Mouse (Mus musculus): Measurements from ENCODE around the gene Sec16a.

Sec16a gene

DNA sequence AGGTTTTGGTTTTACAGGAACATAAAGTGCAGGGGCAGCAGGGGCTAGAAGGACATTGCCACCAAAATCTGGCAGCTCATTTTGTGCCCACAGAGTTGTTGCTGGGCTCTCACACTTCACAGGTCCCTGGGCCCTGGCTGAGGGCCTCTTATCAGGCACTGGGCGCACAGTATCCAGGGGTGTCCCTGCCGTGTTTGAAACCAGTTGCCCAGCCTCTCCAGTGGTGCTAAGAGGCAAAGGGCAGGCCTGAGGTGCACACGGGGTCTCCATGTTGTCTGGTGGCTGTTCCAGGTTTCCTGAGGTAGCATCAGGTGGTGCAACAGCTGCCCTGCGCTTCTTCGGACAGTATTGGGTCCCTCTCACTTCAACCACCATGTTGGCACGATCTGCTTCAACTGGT lies 5.3 kb downstream of the Sec16a start:
- DNase-seq (ENCODE audit: low spot score): no peak

DNA sequence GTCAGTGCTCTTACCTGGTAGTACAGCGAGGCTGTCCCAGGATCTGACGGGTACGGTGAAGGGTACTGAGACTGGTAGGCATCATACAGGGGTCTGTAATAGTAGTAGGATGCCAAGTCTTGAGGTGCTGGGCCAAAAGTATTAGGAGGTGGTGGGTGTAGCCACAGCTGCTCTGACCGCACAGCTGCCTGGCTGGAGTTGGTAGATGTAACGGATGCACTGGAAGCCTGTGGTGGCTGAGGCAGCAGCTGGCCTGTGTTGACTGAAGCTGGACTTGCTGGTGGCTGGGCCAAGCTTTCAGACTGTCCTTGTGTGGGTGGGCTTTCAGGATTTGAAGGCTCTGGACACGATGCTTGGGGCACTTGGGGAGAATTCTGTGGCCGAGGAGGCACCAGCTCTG lies 6.6 kb downstream of the Sec16a start:
- no peak for DNase-seq (ENCODE audit: low spot score)

DNA sequence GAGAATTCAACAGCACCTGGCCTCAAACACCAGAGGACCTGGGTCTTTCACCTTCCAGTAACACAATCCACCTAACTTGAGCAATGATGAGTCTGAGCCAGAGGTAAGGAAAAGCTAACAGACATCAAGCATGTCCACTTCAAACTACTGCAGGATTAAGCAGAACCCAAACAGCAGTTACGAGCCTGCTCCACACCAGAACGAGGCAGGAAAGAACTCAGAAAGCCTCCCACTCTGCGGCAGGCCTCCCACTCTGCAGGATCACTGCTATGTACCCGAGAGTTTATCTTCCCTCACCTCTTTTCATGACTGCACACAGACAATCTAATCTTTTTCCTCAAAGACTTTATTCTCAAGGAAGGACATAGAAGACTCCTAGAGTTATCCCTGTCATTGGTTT lies 7.8 kb downstream of the Sec16a start:
- no peak for DNase-seq (ENCODE audit: low spot score)

DNA sequence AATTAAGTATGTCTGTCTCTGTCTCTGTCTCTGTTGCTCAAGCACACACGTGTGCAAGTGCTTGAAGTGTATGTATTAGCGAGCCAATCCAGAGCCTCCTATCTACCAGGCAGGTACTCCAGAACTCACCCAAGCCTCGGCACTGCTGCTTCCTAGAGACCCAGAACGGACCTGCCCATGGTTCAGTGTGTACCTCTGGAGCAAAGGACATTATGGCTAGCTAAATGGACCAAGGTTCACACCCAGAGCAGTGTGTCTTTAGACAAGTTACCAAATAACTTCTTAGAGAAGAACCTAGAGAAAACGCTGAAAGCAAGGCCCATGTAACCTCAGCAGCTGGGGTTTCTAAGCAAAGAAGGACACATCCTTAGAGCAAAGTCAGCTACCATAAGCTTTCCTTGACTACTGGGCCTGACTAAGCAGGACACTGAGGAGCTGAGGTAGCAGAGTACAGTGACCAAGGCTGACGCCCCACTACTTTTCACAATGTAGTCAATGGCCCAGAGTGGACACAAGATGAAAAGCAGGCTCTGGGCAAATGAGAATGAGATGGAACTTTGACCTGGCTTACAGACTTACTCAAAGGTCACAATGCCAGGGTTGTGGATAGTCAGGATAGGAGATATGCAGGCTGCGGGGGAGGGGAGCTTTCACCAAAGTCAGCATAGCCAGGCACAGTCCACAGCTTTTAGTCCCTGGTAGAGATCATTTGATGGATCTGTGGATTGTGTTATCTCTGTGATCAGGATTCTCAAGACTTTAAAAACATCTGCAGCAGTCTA lies 10.0 kb downstream of the Sec16a start:
- no peak for DNase-seq (ENCODE audit: low spot score)

DNA sequence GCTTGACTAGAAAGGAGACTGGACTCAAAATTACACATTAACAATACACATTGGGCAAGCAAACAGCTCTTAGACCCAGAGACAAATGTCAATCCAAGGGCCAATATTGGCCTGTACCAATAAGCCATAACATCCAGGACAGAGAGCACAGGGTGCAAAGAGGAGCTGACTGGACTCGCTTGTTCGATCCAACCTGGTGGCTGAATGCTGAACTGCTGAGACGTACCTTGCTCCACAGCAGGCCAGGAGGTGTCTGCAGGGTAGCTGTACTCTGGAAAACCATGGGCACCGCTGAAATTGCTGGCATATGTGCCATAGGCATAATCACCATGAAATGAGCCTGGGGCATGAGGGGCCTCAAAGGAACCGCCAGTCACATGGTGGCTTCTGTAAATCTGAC lies 15.2 kb downstream of the Sec16a start:
- no peak for DNase-seq (ENCODE audit: low spot score)

DNA sequence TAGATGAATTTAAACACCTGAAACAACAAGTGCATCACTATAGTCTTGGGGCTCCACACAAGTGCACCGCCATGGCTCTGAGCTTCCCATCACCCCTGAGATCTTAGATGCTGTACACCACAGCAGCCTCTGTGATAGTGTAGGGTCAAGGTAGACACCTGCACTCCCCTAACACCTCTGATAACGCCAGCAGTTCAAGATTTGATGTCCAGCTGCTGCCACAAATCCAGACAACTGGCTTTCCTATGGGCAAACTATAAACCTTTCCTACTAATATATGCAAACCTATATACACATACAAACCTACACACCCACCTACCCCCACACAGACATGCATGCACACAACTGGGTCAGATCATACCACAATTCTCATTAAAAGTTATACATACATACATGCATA lies 20.5 kb downstream of the Sec16a start:
- DNase-seq (ENCODE audit: low spot score): no peak

DNA sequence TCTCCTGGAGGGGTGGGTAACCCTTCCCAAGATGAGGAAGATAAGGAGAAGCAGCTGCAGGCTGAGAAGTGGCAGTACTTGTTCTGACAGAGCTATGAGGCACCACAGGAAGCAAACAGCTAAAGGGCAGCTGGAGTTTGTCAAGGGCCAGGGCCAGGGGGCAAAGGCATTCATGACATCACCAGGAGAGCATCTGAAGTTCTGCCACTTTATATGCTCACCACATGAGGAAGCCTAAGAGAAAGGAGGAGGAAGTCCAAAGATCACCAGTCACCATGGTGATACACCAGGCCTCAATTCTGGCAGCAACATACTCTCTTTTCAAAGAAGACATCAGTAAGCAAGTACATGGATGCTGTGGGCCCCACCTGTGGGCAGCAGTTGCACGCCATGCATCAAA lies 21.9 kb downstream of the Sec16a start:
- DNase-seq (ENCODE audit: low spot score): no peak

DNA sequence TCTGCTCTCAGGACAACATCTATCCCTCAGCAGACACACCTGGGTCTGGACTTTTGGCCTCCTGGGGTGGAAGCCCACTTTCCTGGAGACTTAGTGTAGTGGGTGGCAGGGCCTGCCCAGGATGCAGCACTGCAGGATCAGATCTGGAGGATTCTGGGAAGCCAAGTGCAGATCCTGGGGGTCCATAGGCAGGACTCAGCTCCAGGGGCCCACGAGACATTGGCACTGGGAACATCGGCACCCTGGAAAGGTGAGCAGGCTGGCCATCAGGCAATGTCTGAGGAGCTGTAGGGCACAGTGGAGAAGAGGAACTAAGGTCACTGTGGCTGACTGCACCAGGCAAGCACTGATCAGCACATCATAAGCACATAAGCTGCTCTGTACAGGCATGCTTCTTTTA lies 23.0 kb downstream of the Sec16a start:
- DNase-seq (ENCODE audit: low spot score): no peak

DNA sequence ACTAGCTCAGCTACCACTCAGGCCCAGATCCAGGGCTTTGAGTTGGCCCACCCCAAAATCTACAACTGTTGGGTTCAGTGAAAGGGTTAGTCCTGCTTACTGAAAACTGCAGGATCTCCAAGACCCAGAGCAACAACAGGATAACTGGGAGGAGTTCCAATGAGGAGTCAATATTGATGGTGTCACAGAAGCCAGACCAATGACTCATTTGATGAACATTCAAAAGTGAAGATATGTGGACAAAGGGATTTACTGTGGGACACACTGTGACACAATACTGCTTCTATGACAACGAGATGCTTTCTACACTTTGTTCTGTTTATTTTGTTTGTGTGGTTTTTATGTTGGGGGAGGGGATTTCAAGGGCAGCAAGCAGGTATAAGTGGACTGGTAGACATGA lies 26.9 kb downstream of the Sec16a start:
- no peak for DNase-seq (ENCODE audit: low spot score)

DNA sequence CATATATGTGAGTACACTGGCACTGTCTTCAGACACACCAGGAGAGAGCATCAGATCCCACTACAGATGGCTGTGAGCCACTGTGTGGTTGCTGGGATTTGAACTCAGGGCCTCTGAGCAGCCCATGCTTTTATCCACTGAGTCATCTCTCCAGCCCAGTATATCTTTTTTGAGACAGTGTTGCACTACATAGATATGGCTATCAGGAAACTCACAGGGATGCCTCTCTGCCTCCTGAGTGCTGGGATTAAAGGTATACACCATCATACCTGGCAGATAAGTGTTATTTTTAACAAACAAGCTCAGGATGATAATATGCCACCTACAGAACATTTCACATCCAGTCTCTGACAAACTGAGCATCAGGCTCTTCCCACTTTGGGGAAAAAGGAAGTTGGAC lies 27.9 kb downstream of the Sec16a start:
- DNase-seq (ENCODE audit: low spot score): no peak

DNA sequence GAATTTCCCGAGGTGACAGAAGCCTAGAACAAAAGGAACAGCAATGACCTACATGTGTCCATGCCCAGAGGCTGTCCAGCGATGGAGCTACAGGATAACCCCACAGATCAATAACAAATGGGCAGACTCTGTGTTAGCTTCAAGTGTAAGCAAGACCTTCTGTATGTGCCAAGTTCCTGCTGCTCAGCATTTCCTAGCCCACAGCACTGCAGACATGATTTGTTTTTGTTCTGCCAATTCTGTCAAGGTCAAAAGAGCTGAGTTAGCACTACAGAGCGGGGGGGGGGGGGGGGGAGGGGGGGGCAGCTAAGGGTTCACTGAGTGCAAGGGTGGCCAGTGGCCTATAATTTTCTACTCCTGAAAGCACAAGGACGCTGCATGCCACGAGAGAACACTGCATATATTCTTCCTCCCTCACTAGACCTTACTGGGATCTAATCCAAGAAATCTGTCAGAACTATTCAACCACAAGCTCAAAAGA lies 34.0 kb downstream of the Sec16a start:
- DNase-seq (ENCODE audit: low spot score): no peak

DNA sequence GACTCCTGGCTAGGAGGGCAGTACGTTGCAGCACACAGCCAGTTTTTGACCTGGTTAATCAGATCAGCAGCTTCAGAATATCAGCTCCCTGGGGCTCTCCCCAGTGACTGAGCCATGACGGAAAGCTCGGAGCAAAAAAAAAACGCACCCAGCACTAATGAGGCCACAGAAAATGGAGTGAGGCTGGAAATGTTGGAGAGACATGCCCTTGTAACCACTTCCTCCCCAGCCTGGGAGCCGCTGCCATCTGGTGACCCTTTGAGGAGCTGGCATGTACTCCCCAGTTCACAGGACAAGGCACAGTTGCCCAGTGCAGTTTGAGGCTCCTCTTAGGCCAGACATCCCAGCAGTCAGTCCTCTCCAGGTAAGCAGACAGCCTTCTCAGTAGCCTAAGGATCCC lies 34.9 kb downstream of the Sec16a start:
- no peak for DNase-seq (ENCODE audit: low spot score)

DNA sequence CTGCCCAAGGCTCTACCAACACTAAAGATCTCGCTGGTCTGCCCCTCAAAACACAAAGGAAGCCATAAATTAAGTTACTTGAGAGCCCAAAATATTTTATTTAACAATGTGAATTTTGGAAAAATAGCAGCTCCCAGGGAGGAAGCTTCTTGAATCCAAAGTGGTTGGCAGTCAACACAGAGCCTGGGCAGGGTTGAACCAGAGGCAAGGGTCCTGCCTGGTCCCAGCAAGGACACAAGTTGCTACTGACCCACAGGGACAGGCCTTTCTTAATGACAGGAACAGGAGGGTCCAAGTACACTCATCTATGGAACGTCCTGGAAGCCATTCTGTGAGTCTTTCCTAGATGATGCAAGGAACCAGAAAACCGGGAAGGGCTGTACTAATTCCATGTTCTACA lies 35.7 kb downstream of the Sec16a start:
- no peak for DNase-seq (ENCODE audit: low spot score)

DNA sequence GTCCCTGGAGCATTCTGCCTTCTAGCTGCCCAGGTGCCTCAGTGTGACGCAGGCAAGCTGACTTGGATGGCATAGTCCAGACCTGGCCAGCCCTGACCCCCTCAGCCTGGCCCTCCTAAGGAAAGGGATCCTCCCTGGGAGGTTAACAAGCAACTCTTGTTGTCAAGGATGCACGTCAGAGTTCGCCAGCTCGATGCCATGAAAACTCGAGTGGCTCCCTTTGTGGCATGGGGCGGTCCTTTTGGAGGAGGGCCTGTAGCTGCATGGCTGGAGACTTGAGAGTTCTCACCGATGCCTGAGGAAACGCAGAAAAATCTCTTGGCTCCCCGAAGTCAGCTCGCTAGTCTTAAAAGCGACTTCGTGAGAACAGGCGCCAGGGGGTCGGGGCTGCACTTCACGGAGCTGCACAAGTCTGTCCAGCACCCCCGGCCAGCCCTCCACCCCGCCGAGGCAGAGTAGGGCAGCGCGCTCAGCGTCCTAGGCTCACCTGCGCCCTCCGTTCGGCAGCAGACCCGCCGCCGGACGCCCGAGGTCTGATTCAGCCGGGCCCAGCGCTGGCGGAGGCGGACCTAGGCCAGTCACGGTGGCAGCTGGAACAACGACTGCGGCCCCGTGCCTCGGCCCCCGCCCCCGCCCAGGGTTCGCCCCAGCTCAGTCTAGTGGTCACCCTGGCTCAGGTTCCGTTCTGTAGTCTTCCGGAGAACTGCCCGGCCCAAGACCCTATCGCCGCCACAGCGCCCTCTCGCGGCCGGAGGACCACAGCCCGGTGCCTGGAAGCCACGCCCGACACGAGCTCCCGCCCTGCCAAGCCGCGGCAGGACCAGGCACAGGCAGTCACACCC lies 36.3 kb downstream of the Sec16a start, which contains the start of gene Inpp5e:
TSS of gene Inpp5e (minus strand) at position 689 of the 842 bp plus-strand sequence.
- peak; percentile 99 for DNase-seq (ENCODE audit: low spot score)

DNA sequence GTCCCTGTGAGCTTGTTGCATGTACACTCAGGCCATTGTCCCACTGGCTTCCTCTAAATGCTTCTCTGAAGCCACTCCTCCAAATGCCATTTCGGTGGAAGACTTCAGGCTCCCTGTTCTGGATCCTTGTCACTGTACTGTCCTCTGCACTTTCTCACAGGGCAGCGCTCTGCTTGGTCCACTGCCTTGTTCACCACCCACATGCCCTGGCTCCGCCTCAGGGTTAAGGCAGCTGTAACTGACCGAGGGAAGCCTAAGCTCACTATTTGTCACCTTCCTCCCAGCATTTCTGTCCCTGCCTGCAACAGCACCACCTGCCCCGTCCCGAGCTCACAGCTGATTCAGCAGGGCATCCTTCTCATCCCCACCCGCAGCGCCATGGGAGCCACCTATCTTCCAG lies 41.7 kb downstream of the Sec16a start:
- no peak for DNase-seq (ENCODE audit: low spot score)

DNA sequence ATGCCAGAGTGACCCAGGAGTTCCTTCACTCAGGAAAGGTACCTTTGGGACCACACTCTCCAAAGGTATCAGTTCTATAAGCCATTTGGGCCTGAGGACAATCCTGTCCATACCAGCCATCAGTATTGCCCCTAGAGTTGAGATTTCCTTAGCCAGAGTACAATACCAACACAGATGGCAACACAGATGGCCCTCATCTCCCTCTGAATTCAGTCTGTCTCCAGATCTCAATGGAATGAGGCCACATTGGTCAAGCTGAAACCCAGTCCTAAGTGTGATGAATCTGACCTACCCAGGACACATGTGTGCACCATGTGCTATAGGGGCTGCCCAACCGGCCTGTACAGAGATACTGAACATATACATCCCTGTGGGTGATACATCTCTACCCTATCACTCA lies 42.8 kb downstream of the Sec16a start:
- no peak for DNase-seq (ENCODE audit: low spot score)

DNA sequence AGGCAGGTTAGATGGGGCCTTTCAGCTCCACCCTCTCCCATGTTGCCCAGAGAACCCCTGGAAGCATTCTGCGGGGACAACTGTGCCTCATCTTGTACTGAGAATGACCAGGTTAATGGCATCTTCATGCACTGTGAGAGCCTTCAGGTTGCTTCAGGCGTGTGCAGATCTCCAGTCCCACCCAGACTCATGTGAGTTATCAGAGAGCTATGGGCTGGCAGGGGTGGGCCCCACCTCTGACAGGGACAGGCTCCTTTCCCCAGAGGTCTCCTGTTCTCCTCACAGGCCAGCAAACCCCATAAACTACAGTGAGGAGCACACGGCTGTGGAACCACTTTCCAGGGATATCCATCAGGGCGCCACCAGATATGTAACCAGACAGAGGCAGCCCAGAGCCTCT lies 44.0 kb downstream of the Sec16a start:
- DNase-seq (ENCODE audit: low spot score): no peak

DNA sequence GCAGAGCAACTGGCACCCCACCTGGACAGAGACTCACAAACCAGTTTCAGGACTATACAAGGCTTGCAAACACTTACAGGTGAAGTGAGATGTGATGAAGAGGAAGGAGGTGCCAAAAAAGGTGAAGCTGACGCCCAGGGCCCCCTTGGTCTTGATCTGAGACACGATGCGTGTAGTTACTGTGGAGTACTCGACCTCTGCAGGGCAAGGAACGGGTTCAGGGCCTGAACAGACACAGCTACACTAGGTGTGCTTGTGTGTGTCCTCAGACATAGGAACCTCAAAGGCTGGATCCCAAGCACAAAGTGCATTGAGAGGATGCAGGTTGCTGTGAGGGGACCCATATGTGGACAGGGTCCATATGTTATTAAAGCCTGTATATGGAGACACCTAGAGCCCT lies 44.7 kb downstream of the Sec16a start:
- no peak for DNase-seq (ENCODE audit: low spot score)

DNA sequence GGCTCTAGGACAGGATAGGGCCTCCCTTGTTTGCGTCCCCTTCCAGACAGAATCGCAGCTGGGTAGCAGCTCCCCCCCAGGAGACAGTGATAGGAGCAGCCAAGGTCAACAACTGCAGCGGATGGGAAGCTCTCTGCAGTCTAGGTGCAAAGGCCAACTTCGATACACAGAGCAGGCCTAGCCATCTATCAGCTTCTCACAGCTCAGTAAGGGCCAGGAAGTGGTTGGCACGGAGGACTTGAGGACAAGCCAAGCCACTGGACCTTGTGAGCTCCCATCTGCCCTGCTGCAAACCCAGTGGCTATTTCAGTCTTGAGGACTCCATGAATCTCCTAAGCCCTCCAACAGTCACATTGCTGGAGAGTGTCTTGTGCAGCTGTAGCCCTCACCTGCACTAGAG lies 45.4 kb downstream of the Sec16a start:
- DNase-seq (ENCODE audit: low spot score): no peak

DNA sequence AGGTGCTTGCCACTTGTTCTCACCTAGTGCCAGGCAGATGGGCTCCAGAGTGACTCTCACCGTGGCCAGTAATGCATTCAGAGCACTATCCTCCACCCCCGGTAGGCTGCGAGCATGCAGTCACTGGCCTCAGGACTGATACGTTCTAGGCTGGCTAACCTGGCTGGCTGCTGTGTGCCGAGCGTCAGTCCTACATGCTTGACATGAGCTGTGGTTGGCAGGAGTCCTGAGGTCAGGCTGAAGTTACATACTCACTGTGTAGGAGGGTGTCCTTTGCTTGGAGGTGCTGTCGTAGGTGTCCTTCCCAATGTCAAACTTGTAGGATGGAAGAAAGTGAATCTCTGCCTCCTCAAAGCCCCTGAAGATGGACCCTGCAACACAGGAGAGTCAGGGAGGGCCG lies 46.0 kb downstream of the Sec16a start:
- DNase-seq (ENCODE audit: low spot score): no peak

DNA sequence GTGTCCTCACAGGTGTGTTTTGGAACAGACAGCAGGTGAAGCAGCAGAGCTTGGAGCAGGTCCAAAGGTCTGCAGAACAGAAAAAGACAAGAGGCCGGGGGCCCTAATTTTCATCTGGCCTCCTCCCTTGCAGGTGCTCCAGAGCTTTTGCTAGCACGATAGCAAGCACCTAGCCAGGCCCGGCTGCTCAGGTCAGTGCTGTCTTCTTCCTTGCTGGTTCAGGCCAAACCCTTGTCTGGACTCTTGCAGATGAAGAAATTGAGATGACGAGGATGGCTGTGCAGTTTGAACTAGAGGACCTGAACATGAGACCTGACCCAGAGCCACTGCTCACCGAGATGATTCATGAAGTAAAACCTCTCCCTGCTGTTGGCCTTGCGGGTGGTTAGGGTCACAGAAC lies 53.4 kb downstream of the Sec16a start:
- no peak for DNase-seq (ENCODE audit: low spot score)

DNA sequence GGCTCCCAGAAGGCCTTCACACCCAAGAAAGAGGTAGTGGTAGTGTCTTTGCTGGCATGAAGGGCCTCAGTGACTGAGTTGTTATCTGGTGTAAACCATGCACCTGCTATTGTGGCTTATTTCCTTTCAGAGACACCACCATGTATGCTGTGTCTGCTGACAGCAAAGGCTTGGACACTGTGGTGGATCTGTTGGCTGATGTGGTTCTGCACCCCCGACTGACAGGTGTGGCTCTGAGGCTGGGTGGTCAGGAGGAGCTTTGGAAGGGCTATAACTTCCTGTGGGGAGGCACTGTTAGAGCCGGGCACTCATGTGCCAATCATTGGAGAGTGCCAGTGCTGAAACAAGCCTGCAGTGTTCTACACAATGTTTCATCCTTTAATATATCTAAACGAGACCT lies 54.1 kb downstream of the Sec16a start:
- DNase-seq (ENCODE audit: low spot score): no peak

DNA sequence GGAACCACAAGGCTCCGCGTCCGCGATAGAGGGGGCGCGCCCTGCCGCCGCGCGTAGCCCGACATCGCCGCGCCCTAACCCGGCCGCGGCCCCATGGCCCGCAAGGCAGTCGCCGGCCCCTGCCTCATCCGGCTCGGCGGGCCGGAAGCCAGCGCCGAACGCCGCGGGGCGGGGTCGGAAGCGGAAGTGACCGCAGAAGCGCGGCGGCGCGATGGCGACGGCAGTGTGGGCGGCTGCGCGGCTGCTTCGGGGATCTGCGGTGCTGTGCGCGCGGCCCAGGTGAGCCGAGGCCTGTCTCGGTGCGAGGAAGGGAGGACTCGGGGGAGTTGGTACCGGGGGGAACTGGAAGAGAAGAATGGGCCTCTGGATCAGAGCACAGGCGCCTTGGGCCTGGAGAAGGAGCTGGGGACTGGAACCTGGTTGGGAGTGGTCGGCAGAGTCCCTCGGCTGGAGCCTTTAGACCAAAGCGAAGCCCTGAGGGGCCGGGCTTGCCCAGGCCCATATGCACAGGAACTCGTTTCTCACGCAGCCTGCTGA lies 55.8 kb downstream of the Sec16a start, which contains the start of the genes Entr1 and Pmpca:
TSS of gene Entr1 (minus strand) at position 163 of the 537 bp plus-strand sequence.
TSS of gene Pmpca (plus strand) at position 186 of the 537 bp plus-strand sequence.
- peak; percentile 66 for DNase-seq (ENCODE audit: low spot score)

Measured in ovary, postnatal 10 days (tissue).